Mouse (Mus musculus): Measurements from ENCODE around the gene St8sia4.

St8sia4 gene

DNA sequence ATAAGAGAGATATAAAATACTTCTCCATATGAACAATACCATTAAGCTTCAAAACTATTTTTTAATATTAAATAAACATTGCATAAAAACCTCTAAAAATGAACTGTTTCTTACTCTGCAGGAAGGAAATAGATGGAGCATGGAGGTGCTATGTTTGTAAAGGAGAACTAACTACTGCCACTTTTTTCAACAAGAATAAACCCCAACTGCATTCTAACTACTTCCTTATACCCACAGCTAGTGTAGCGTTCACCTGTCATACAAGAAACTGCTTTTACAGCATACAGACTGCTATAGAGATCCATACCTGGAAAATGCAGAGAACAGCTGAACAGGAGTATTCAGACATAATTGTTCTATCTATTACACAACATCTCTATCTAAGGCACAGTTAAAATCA, 70.5 kb downstream of the St8sia4 start:
- DNase-seq (ENCODE audit: low spot score in 2 of 2) = no peak

- no peak for DNase-seq (ENCODE audit: low spot score in 2 of 2)
These were observed 76.3 kb downstream of the St8sia4 start for GRCm38 (mm10) chr1:95591101-95591500.

- DNase-seq (ENCODE audit: low spot score in 2 of 2) = peak in 1 of 2 experiments; percentile 79
These were observed 77.3 kb downstream of the St8sia4 start for GRCm38 (mm10) chr1:95590108-95590507.

- no peak for DNase-seq (ENCODE audit: low spot score in 2 of 2)
These were observed 77.9 kb downstream of the St8sia4 start for GRCm38 (mm10) chr1:95589471-95589870.

GRCm38 (mm10) chr1:95583310-95583709, 84.1 kb downstream of the St8sia4 start:
- DNase-seq (ENCODE audit: low spot score in 2 of 2) = no peak

GRCm38 (mm10) chr1:95582264-95582663, 85.1 kb downstream of the St8sia4 start:
- no peak for DNase-seq (ENCODE audit: low spot score in 2 of 2)

GRCm38 (mm10) chr1:95572619-95573540, 94.5 kb downstream of the St8sia4 start:
- DNase-seq (ENCODE audit: low spot score in 2 of 2) = no peak

- DNase-seq (ENCODE audit: low spot score in 2 of 2) = no peak
These were observed 96.3 kb downstream of the St8sia4 start for GRCm38 (mm10) chr1:95571106-95571505.

DNA sequence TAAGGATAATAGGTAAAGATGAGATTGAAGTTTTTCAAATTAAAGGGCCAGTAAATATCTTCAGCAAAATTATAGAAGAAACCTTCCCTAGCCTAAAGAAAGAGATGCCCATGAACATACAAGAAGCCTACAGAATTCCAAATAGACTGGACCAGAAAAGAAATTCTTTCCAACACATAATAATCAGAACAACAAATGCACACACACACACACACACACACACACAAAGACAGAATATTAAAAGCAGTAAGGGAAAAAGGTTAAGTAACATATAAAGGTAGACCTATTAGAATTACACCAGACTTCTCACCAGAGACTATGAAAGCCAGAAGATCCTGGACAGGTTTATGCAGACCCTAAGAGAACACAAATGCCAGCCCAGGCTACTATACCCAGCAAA, 112.8 kb downstream of the St8sia4 start:
- peak in 1 of 2 experiments; percentile 33 for DNase-seq (ENCODE audit: low spot score in 2 of 2)

- no peak for DNase-seq (ENCODE audit: low spot score in 2 of 2)
These were observed 125.9 kb downstream of the St8sia4 start for GRCm38 (mm10) chr1:95541460-95541859.
